Mouse (Mus musculus) cerebellum, adult 9-11 months (tissue): ENCODE measurements around the gene R3hdml.

Experiments used
- DNase-seq: peaks from one replicate; pipeline ENCODE4 v3.0.0; 2022

R3hdml gene

DNA sequence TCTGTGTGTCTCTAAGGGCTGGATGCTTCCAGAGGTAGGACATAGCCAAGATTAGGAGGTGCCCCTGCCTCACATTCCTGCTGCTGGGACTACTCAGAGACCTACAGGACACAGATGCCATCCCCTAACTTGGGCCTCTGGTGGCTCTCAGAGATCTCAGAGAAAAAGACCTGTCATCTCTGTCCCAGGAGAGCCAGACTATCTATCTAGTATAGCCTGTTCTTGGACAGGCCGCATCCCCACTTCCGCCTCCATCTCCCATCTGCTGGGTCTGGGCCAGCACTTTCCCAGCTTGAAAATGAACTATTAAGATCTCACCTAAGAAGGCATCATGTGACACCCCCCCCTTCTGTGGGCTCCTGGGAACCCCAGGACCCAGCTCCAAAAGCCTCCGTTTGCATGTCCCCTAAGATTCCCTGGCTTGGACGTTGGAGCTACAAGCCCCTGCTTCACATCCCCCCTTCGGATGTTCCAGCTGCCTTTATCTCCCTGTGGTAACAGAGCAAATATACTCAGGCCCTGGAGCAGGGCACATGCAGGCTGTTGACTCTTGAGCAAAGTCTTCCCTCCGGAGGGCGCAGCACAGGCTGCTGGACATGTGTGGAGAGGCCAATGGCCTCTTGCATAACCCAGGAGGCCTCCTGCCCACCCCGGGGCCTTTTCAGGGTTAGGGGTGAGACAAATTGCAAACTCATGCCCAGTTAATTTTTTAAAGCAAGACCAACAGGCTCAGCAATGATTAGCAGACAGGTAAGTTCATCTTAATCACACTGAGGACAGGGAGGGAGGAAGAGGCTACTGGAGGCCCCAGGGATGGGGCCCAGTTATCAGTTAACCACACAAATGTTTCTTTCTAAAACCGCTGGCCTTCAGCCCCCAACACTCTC lies 48.4 kb downstream of the R3hdml start:
- no peak for DNase-seq

DNA sequence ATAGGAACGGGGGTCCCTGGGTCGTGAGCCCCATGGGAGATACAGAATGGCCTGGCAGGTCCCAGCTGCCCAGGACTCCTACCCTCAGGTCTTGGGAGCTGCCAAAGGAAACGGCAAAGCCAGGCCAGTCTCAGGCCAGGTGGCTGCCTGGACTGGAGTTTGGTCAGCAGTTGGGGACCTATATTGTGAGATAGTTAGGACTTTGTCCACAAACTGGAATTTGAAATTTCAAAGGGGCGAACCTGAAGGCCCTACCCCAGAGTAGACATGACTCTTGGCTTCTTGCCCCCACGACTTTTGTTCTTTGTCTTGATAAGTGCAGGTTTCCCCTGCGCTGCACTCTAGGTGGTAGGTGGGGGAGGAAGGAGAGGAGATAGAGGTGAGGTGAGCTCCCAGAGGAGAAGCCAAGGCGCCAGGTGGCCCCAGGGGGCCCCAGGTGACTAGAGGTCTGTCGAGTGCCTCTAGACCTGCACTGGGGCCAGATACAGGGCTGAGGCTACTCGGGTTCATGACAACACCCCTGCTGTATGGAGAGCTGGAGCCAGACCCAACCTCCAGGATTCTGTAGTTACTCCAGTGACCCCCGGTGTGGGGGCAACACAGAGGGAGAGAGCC lies 49.6 kb downstream of the R3hdml start:
- no peak for DNase-seq

GRCm38 (mm10) chr2:163542674-163543073 lies 50.6 kb downstream of the R3hdml start:
- DNase-seq, result no peak

GRCm38 (mm10) chr2:163546623-163547318 lies 54.7 kb downstream of the R3hdml start:
- no peak for DNase-seq

- DNase-seq, result no peak
Measured at GRCm38 (mm10) chr2:163548822-163549221, 56.7 kb downstream of the R3hdml start.

- no peak for DNase-seq
Measured at GRCm38 (mm10) chr2:163549786-163550185, 57.7 kb downstream of the R3hdml start.
